Comparison of ENCODE assay signal across 18 mouse cellular contexts in genomic region chr17:79393886-79394285, GRCm38 (mm10). TPM values are rescaled to one million over a fixed set of nuclear protein-coding genes. Genes with fewer than 3 reads are reported as not detected.
A peak's percentile ranks its signal among the peaks of the same experiment; 100 is the strongest.
DNase-seq lines count a peak whose midpoint lies in the region; ATAC-seq lines count a peak whose summit lies in the region.
"Had no signal": no experiment of that assay in that cellular context is flagged by ENCODE, and none has a peak within 500 bp of the region (broad histone marks: within the 10 kb centered on the region; RNA-seq: fewer than 3 reads in every experiment).

No protein-coding gene starts in this region.

- peaks cover 15% of the 10 kb centered on the region for H3K4me1 ChIP-seq in lung, embryonic 15.5 days
- H3K4me1 ChIP-seq in stomach, embryonic 16.5 days (ENCODE audit: control insufficient read depth, insufficient read depth, low read length): peaks cover 4% of the 10 kb centered on the region; the same call in 1 of the 2 replicates
- H3K4me1 ChIP-seq: forebrain, embryonic 12.5 days; heart, embryonic 12.5 days; hindbrain, embryonic 10.5 days had no signal

- peak overlapping the region; percentile 54; the same call in 1 of the 2 replicates for H3K27ac ChIP-seq in lung, embryonic 15.5 days
- peak overlapping the region; percentile 87 for H3K27ac ChIP-seq in stomach, embryonic 16.5 days (ENCODE audit: low read length)
- H3K27ac ChIP-seq: forebrain, embryonic 12.5 days; gastrocnemius, adult 2 months; hindbrain, embryonic 10.5 days; hindbrain, embryonic 14.5 days had no signal

- no peak for DNase-seq in lung, postnatal 36 days
- DNase-seq in urinary bladder, postnatal 14 days (ENCODE audit: low spot score): peak; percentile 62
- no peak for DNase-seq in urinary bladder, postnatal 4 days (ENCODE audit: low spot score in 2 of 2)
- no peak for DNase-seq in adrenal gland, adult 8-10 months
- no peak for DNase-seq in embryo, embryonic 10.5 days (ENCODE audit: low spot score)
- DNase-seq: adrenal gland, postnatal 14 days; cerebellum, adult 11-12 months; cerebellum, adult 9-10 months; cerebellum, postnatal 25 days; gastrocnemius, adult 2 months; gastrocnemius, postnatal 25 days had no signal

- no peak overlapping the region for H3K4me2 ChIP-seq in lung, embryonic 15.5 days
- no peak overlapping the region for H3K4me2 ChIP-seq in stomach, embryonic 16.5 days (ENCODE audit: low read depth, low read length)
- H3K4me2 ChIP-seq: forebrain, embryonic 12.5 days; heart, embryonic 12.5 days; hindbrain, embryonic 14.5 days had no signal

- no peaks in the 10 kb centered on the region for H3K9me3 ChIP-seq in lung, embryonic 15.5 days
- H3K9me3 ChIP-seq in stomach, embryonic 16.5 days (replicated peaks; ENCODE audit: control insufficient read depth, low read length): no peaks in the 10 kb centered on the region
- H3K9me3 ChIP-seq: forebrain, embryonic 12.5 days; heart, embryonic 12.5 days; hindbrain, embryonic 10.5 days had no signal

- no peak overlapping the region for H3K9ac ChIP-seq in lung, embryonic 15.5 days
- no peak overlapping the region for H3K9ac ChIP-seq in stomach, embryonic 16.5 days (ENCODE audit: low read length)
- H3K9ac ChIP-seq: forebrain, embryonic 12.5 days; heart, embryonic 12.5 days; hindbrain, embryonic 14.5 days had no signal

- no peaks in the 10 kb centered on the region for H3K36me3 ChIP-seq in lung, embryonic 15.5 days
- H3K36me3 ChIP-seq in stomach, embryonic 16.5 days (ENCODE audit: control insufficient read depth, insufficient read depth, low read length): no peaks in the 10 kb centered on the region
- H3K36me3 ChIP-seq: forebrain, embryonic 12.5 days; heart, embryonic 12.5 days; hindbrain, embryonic 10.5 days had no signal

- 59% methylated on average over 7 of the region's 7 CpGs for WGBS in lung, embryonic 15.5 days
- WGBS in stomach, embryonic 16.5 days: 55% methylated on average over 7 of the region's 7 CpGs

- H3K27me3 ChIP-seq in lung, embryonic 15.5 days: no peaks in the 10 kb centered on the region
- no peaks in the 10 kb centered on the region for H3K27me3 ChIP-seq in stomach, embryonic 16.5 days (ENCODE audit: control insufficient read depth, insufficient read depth, low read length)
- H3K27me3 ChIP-seq: forebrain, embryonic 12.5 days; heart, embryonic 12.5 days had no signal

- no peak overlapping the region for H3K4me3 ChIP-seq in lung, embryonic 15.5 days
- H3K4me3 ChIP-seq in stomach, embryonic 16.5 days (replicated peaks; ENCODE audit: low read length): no peak overlapping the region
- H3K4me3 ChIP-seq: forebrain, embryonic 12.5 days; gastrocnemius, adult 2 months; heart, embryonic 12.5 days; hindbrain, embryonic 10.5 days had no signal

- no peak for ATAC-seq in lung, embryonic 15.5 days (ENCODE audit: borderline replicate concordance, extremely low read depth, low FRiP score, low TSS enrichment)
- ATAC-seq in stomach, embryonic 16.5 days (ENCODE audit: insufficient read depth, low FRiP score): peak; percentile 44; the same call in 1 of the 2 replicates
- ATAC-seq: forebrain, embryonic 16.5 days had no signal

RNA-seq across cellular contexts. Expression of gene Cdc42ep3, which starts 39.0 kb away (rescaled TPM):
- polyA plus RNA-seq in lung, embryonic 15.5 days (2015; fragmentation: Nextera tagmentation; extraction: Ambion mirVana): 73.0 and 81.0 TPM in 2 replicates
- polyA plus RNA-seq in stomach, embryonic 16.5 days (2015; fragmentation: Nextera tagmentation; extraction: Ambion mirVana): 62.5 and 71.4 TPM in 2 replicates
- total RNA-seq in adrenal gland, adult 8-10 months (2022): 10 to 100 TPM in 2 of 4 experiments, 1 to 10 TPM in 2; 9.0 to 16.0 (median 11.8) TPM
